Mouse (Mus musculus): Measurements from ENCODE around the gene Peak1. TPM values are rescaled to one million over a fixed set of nuclear protein-coding genes. Genes with fewer than 3 reads are reported as not detected.

The Peak1 gene
- total and polyA plus RNA-seq, 3 experiments = 10.4 to 37.8 (median 37.5) TPM

DNA sequence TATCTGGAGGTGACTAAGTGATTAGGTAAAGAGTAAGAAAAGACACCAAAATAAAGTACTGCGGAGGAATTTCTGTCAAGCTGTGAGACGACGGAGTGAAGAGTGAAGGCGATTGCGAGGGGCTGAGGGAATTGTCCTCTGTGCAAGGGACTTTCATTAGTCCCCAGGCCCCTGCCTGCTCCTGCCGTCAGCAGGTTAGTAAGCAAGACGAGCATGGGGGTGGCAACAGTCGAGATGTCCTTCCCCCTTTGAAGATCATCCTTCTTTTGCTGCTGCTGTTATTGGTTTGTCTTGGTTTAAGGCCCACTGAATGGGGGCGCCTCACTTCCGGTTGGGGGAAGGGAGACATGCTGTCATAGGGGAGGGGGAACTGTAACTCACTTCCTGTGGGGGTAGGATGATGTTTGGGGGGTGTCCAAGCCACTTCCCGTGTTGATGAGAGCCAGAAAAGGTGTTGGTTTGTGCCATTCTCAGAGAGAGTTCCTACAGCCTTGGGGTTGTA, 922 bp upstream of the Peak1 start:
- peak; percentile 77 to 81 for DNase-seq
- peak; percentile 73 for TF ChIP-seq POLR2A (IDR thresholded peaks at IDR 0.05; ENCODE audit: insufficient read depth, low read depth, low read length)
- no peak for TF ChIP-seq CTCF (IDR thresholded peaks at IDR 0.05)
- 0 out of 2 replicates have a peak, but pooled peaks have one; percentile 46 for TF ChIP-seq EP300 (IDR thresholded peaks at IDR 0.05; ENCODE audit: insufficient read depth, low read depth, low read length)
- peak overlapping the region; percentile 97 for H3K27ac ChIP-seq

DNA sequence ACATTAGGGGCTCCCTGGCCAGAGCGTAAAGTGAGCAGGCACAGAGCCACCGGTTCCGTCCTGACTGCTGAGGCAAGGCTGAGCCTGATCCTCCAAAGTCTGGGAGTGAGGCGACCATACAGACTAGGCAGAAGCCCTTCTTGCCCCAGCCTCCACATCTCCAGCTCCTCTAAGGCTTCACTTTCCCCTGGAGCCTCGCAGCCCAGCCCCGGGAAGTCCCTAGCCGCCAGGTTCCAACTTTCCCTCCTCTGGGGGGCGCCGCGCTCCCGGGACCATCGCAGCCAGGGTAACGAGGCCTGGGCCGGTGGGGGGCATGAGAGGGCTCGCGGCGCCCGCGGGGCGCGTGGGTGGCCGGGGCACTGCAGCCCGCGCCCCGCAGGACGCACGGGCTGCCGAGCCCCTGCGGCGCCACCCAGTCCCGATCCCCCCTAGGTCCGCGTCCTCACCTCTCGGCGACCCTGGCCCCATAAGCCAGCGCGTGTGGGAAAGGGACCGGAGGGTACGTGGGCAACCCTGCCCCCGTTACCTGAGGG, 386 bp downstream of the Peak1 start:
- H3K27me3 ChIP-seq (ENCODE audit: control insufficient read depth, insufficient read depth, low read length) = no peaks in the 10 kb centered on the region
- peak; percentile 87 for TF ChIP-seq CTCF (IDR thresholded peaks at IDR 0.05)
- TF ChIP-seq EP300 (IDR thresholded peaks at IDR 0.05; ENCODE audit: insufficient read depth, low read depth, low read length) = no peak
- intact Hi-C loops (cut with DNase I) = loop anchor here (1.0 to 10.0 kb wide), 8 partner anchors 47 to 217 kb away; no protein-coding TSS in a partner anchor
- peak overlapping the region; percentile 97 for H3K27ac ChIP-seq
- peaks cover 14% of the 10 kb centered on the region for H3K4me1 ChIP-seq (ENCODE audit: control insufficient read depth, insufficient read depth, low read length)
- peak overlapping the region; percentile 93 for H3K4me3 ChIP-seq
- WGBS = under 1% methylated on average over 40 of the region's 40 CpGs
- H3K36me3 ChIP-seq (ENCODE audit: control insufficient read depth, insufficient read depth, low read length) = peaks cover 35% of the 10 kb centered on the region
- peak overlapping the region; percentile 93 for H3K9ac ChIP-seq (ENCODE audit: low read depth, low read length)
- DNase-seq = peak; percentile 92
- peaks cover 3% of the 10 kb centered on the region for H3K79me2 ChIP-seq (replicated peaks; ENCODE audit: control insufficient read depth, insufficient read depth, low read length)

More for the DNA sequence above, 922 bp upstream of the Peak1 start:
- H3K27me3 ChIP-seq (ENCODE audit: control insufficient read depth, insufficient read depth, low read length) = no peaks in the 10 kb centered on the region
- peak overlapping the region; percentile 78 for H3K9ac ChIP-seq (ENCODE audit: low read depth, low read length)
- peaks cover 33% of the 10 kb centered on the region for H3K36me3 ChIP-seq (ENCODE audit: control insufficient read depth, insufficient read depth, low read length)
- peak overlapping the region; percentile 72 for H3K4me3 ChIP-seq
- WGBS = under 1% methylated on average over 11 of the region's 11 CpGs
- peaks cover 3% of the 10 kb centered on the region for H3K79me2 ChIP-seq (replicated peaks; ENCODE audit: control insufficient read depth, insufficient read depth, low read length)
- intact Hi-C loops (cut with DNase I) = loop anchor here (5.0 to 10.0 kb wide), 3 partner anchors 91 to 216 kb away; no protein-coding TSS in a partner anchor
- peaks cover 13% of the 10 kb centered on the region for H3K4me1 ChIP-seq (ENCODE audit: control insufficient read depth, insufficient read depth, low read length)

- peak overlapping the region; percentile 97 for H3K27ac ChIP-seq
- no peak overlapping the region for H3K9ac ChIP-seq (ENCODE audit: low read depth, low read length)
- peak overlapping the region; percentile 93 for H3K4me3 ChIP-seq
- peaks cover 30% of the 10 kb centered on the region for H3K36me3 ChIP-seq (ENCODE audit: control insufficient read depth, insufficient read depth, low read length)
- intact Hi-C loops (cut with DNase I) = loop anchor here (2.0 to 10.0 kb wide), 7 partner anchors 49 to 219 kb away; no protein-coding TSS in a partner anchor
- no peak for TF ChIP-seq CTCF (IDR thresholded peaks at IDR 0.05)
- no peak for TF ChIP-seq EP300 (IDR thresholded peaks at IDR 0.05; ENCODE audit: insufficient read depth, low read depth, low read length)
- no peak for TF ChIP-seq POLR2A (IDR thresholded peaks at IDR 0.05; ENCODE audit: insufficient read depth, low read depth, low read length)
- peaks cover 11% of the 10 kb centered on the region for H3K4me1 ChIP-seq (ENCODE audit: control insufficient read depth, insufficient read depth, low read length)
- no peaks in the 10 kb centered on the region for H3K27me3 ChIP-seq (ENCODE audit: control insufficient read depth, insufficient read depth, low read length)
- no peak for DNase-seq
- peaks cover 8% of the 10 kb centered on the region for H3K79me2 ChIP-seq (replicated peaks; ENCODE audit: control insufficient read depth, insufficient read depth, low read length)
- WGBS = 22% methylated on average over 4 of the region's 4 CpGs
Measured at GRCm38 (mm10) chr9:56415935-56416607, 1.8 kb downstream of the Peak1 start.

DNA sequence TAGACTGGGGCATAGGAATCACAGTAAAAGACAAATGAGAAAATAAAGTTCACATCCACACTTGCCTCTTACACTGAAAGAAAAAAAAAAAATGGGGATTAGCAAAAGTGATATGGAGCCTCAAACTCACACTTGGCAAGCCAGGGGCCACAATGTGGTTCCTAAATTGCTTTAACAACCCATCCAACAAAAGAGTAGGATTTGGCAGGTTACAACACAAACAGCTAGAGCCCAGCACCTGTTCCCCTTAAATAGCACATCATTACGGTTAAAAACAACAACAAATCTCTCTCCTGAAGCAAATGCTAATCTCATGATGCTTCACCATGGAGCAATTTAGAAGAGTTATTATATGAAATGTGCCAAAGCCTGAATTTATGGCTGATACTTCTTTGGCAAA, 2.5 kb downstream of the Peak1 start:
- intact Hi-C loops (cut with DNase I) = loop anchor here (5.0 to 10.0 kb wide), 3 partner anchors 88 to 219 kb away; no protein-coding TSS in a partner anchor
- TF ChIP-seq CTCF (IDR thresholded peaks at IDR 0.05) = no peak
- no peak for TF ChIP-seq EP300 (IDR thresholded peaks at IDR 0.05; ENCODE audit: insufficient read depth, low read depth, low read length)
- Histone ChIP-seq H3K27ac (peak overlapping the region; percentile 97; the same call in 1 of the 2 replicates), H3K36me3 (ENCODE audit: control insufficient read depth, insufficient read depth, low read length) (peaks cover 32% of the 10 kb centered on the region), H3K4me3 (no peak overlapping the region; the same call in 1 of the 2 replicates), H3K27me3 (ENCODE audit: control insufficient read depth, insufficient read depth, low read length) (no peaks in the 10 kb centered on the region), H3K4me1 (ENCODE audit: control insufficient read depth, insufficient read depth, low read length) (peaks cover 9% of the 10 kb centered on the region), H3K79me2 (replicated peaks; ENCODE audit: control insufficient read depth, insufficient read depth, low read length) (peaks cover 8% of the 10 kb centered on the region), H3K9ac (ENCODE audit: low read depth, low read length) (no peak overlapping the region)
- DNase-seq = no peak
- 24% methylated on average over 1 of the region's 1 CpGs for WGBS

DNA sequence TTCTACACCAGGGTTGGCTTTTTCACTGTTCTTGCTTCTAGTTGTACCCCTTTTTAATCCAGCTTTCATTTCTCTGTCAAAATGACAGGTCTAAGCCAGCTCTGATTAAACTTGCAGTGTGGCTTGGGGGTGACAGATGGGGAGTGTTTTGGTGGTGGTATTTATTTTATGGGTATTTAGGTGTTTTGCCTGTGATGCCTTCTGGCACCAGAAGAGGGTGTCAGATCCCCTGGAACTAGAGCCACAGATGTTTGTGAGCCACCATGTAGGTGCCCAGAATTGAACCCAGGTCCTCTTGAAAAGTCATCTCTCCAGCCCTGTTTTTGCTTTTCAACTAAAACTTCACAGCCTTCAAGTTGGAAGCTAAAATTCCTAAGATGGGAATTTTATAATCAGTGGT, 3.5 kb downstream of the Peak1 start:
- intact Hi-C loops (cut with DNase I) = loop anchor here (5.0 to 10.0 kb wide), 2 partner anchors 42 to 220 kb away; no protein-coding TSS in a partner anchor

More for the DNA sequence above, 3.5 kb downstream of the Peak1 start:
- DNase-seq = no peak
- peaks cover 4% of the 10 kb centered on the region for H3K4me1 ChIP-seq (ENCODE audit: control insufficient read depth, insufficient read depth, low read length)
- peaks cover 8% of the 10 kb centered on the region for H3K79me2 ChIP-seq (replicated peaks; ENCODE audit: control insufficient read depth, insufficient read depth, low read length)
- no peak overlapping the region for H3K9ac ChIP-seq (ENCODE audit: low read depth, low read length)
- H3K27ac ChIP-seq = no peak overlapping the region
- peak; percentile 49 for TF ChIP-seq CTCF (IDR thresholded peaks at IDR 0.05)
- TF ChIP-seq EP300 (IDR thresholded peaks at IDR 0.05; ENCODE audit: insufficient read depth, low read depth, low read length) = no peak
- TF ChIP-seq POLR2A (IDR thresholded peaks at IDR 0.05; ENCODE audit: insufficient read depth, low read depth, low read length) = no peak
- H3K27me3 ChIP-seq (ENCODE audit: control insufficient read depth, insufficient read depth, low read length) = no peaks in the 10 kb centered on the region
- no peak overlapping the region for H3K4me3 ChIP-seq
- H3K36me3 ChIP-seq (ENCODE audit: control insufficient read depth, insufficient read depth, low read length) = peaks cover 31% of the 10 kb centered on the region
